Mouse (Mus musculus) embryonic fibroblast, embryonic 13.5 days (primary cell): ENCODE measurements around the gene Mrpl34. TPM values are rescaled to one million over a fixed set of nuclear protein-coding genes. Genes with fewer than 3 reads are reported as not detected.
"Not testable (repeated sequence)": the region's sequence is repeated elsewhere in the genome, so short reads cannot be mapped to it uniquely, and the experiment has no call there.

Source experiments
- H3K27ac ChIP-seq: 2 replicates; pipeline ENCODE4 v1.5.1; 2012; ENCODE audit warnings: low read length, control low read depth, inconsistent platforms; ENCODE audit not compliant: insufficient read depth
- H3K4me1 ChIP-seq: 2 replicates; pipeline ENCODE4 v1.6.1; 2011; ENCODE audit warnings: low read length; ENCODE audit not compliant: control insufficient read depth, insufficient read depth
- H3K4me3 ChIP-seq: 2 replicates; pipeline ENCODE4 v1.5.1; 2011; ENCODE audit warnings: mild to moderate bottlenecking, control low read depth, low read length; ENCODE audit not compliant: insufficient read depth
- CTCF ChIP-seq: IDR thresholded peaks from 2 replicates; pipeline ENCODE4 v1.5.1; 2011; ENCODE audit warnings: mild to moderate bottlenecking, control low read depth, low read length, moderate library complexity, borderline replicate concordance; ENCODE audit not compliant: insufficient read depth
- POLR2A ChIP-seq: IDR thresholded peaks from 2 replicates; pipeline ENCODE4 v1.6.1; 2011; ENCODE audit warnings: low read depth, mild to moderate bottlenecking, control low read depth, low read length, moderate library complexity
- polyA plus RNA-seq: library from polyadenylated mRNA; stranded (reverse); fragments of >200 nt; gene quantifications from 2 replicates; pipeline ENCODE4 v1.2.4, GENCODE M21; 2011; ENCODE audit warnings: low read depth; ENCODE audit not compliant: missing spikeins, insufficient read length

Gene Mrpl34
- polyA plus RNA-seq, result 36.9 and 50.5 TPM in 2 replicates

DNA sequence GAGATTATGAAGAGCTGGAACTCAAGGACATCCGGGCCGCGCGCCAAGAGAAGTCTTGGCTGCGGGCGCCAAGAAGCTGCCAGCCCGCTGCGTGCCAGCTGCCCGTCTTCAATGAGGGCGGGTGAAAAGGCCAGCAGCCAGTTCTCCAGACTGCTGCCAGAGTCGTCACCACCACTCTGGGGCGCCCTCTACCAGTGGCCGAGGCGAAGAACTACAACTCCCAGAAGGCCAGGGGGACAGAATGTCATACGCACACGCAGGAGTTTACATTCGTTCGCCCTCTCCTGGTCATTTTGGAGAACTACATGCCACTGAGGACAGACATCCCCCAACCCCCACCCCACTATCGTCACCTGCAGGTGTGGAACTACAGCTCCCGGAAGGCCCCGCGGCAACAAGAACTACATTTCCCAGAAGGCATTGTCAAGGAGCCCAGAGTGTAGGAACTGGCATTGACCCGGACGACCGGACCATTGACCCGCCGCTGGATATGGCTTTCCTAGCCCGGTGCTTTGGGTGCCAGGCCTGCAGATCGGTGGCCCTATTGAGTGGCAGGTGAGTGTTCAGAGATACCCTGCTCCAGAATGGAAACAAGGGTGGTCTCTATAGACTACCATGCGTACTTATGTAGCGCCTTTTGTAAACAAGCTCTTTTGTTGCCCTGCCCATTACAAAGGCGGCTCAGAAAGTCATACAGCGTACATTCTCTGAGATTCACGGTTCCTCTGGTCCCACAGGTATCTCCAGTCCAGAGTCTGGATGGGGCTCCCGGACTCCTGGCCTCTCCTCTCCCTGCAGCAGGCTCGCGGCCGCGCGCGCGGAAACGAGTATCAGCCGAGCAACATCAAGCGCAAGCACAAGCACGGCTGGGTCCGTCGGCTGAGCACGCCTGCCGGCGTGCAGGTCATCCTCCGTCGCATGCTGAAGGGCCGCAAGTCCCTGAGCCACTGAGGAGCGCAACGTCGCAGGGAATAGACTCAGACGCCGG is at the start of gene Mrpl34:
TSS of gene Mrpl34 (plus strand) at position 447 of the 988 bp plus-strand sequence.
- peaks cover 9% of the 10 kb centered on the region for H3K4me1 ChIP-seq
- TF ChIP-seq CTCF, result peak; percentile 68
- TF ChIP-seq POLR2A, result peak; percentile 80
- peak within 1 kb of the TSS; percentile 29 for H3K27ac ChIP-seq
- peak within 1 kb of the TSS; percentile 80 for H3K4me3 ChIP-seq

GRCm38 (mm10) chr8:71422121-71422520 is 42.6 kb upstream of the Mrpl34 start:
- Histone ChIP-seq H3K4me1 (no peaks in the 10 kb centered on the region), H3K4me3 (no peak overlapping the region), H3K27ac (no peak overlapping the region)
- TF ChIP-seq POLR2A (no peak), CTCF (no peak)

DNA sequence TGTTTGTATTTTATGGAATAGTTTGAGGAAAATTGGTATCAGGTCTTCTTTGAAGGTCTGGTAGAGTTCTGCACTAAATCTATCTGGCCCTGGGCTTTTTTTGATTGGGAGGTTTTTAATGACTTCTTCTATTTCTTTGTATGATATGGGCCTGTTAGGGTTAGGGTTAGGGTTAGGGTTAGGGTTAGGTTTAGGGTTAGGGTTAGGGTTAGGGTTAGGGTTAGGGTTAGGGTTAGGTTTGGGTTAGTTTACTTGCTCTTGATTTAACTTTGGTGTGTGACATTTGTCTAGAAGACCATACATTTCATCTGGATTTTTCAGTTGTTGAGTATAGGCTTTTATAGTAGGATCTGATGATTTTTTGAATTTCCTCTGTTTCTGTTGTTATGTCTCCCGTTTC is 31.8 kb upstream of the Mrpl34 start:
- peak overlapping the region; percentile 4; the same call in 1 of the 2 replicates for H3K4me3 ChIP-seq
- H3K27ac ChIP-seq, H3K4me1 ChIP-seq: not testable (repeated sequence)
- TF ChIP-seq CTCF, result peak; percentile 33; the same call in 1 of the 2 replicates

- Histone ChIP-seq H3K4me1 (no peaks in the 10 kb centered on the region), H3K4me3 (no peak overlapping the region), H3K27ac (no peak overlapping the region)
- TF ChIP-seq POLR2A (no peak), CTCF (no peak)
Measured at GRCm38 (mm10) chr8:71437041-71437440, 27.7 kb upstream of the Mrpl34 start.

- Histone ChIP-seq H3K4me3 (no peak overlapping the region), H3K4me1 (no peaks in the 10 kb centered on the region; the same call in 1 of the 2 replicates), H3K27ac (no peak overlapping the region)
- TF ChIP-seq POLR2A (no peak), CTCF (no peak)
Measured at GRCm38 (mm10) chr8:71441404-71441803, 23.4 kb upstream of the Mrpl34 start.

DNA sequence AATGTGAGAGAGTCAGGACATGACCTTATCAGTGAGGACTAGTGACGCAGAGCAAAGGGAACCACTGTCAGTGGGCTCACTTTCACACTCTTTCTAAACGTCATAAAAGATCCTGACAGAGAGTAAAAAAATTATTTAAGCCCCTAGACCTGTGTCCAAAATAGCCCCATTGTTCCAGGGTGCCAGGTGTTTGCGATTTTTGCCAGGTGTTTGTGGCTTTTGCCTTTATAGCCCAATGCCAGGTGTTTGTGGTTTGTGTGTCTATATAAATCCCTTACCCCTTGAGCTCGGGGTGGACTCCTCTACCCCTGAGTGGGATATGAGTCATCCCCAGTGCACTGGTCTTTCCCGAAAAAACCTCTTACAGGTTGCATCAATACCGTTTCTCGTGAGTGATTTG is 19.7 kb upstream of the Mrpl34 start:
- no peaks in the 10 kb centered on the region; the same call in 1 of the 2 replicates for H3K4me1 ChIP-seq
- no peak overlapping the region for H3K27ac ChIP-seq
- no peak overlapping the region for H3K4me3 ChIP-seq
- no peak for TF ChIP-seq CTCF
- no peak for TF ChIP-seq POLR2A

GRCm38 (mm10) chr8:71451337-71451736 is 13.4 kb upstream of the Mrpl34 start:
- TF ChIP-seq POLR2A (no peak), CTCF (no peak)
- H3K4me1 ChIP-seq, result no peaks in the 10 kb centered on the region
- no peak overlapping the region for H3K27ac ChIP-seq
- H3K4me3 ChIP-seq, result no peak overlapping the region

- no peak overlapping the region for H3K4me3 ChIP-seq
- no peak for TF ChIP-seq CTCF
- TF ChIP-seq POLR2A, result no peak
- H3K27ac ChIP-seq, result no peak overlapping the region
- H3K4me1 ChIP-seq, result no peaks in the 10 kb centered on the region
Measured at GRCm38 (mm10) chr8:71451777-71452176, 13.0 kb upstream of the Mrpl34 start.

- Histone ChIP-seq H3K4me3 (no peak overlapping the region), H3K27ac (no peak overlapping the region), H3K4me1 (no peaks in the 10 kb centered on the region)
- TF ChIP-seq CTCF (no peak), POLR2A (no peak)
Measured at GRCm38 (mm10) chr8:71452669-71453068, 12.1 kb upstream of the Mrpl34 start.

- no peak overlapping the region for H3K27ac ChIP-seq
- TF ChIP-seq CTCF, result no peak
- no peak for TF ChIP-seq POLR2A
- no peaks in the 10 kb centered on the region for H3K4me1 ChIP-seq
- no peak overlapping the region for H3K4me3 ChIP-seq
Measured at GRCm38 (mm10) chr8:71454668-71455067, 10.1 kb upstream of the Mrpl34 start.
